Mouse (Mus musculus) MEL (cell line): ENCODE results near the gene Atp6v1e1.

Source experiments
- GABPA ChIP-seq: IDR thresholded peaks from 2 replicates; pipeline ENCODE4 v1.6.1; 2012; ENCODE audit warnings: low read depth, mild to moderate bottlenecking, inconsistent platforms, low read length, improper control_type of control experiment, moderate library complexity
- MAFK ChIP-seq: IDR thresholded peaks from 2 replicates; pipeline ENCODE4 v1.6.1; 2011; ENCODE audit warnings: low read depth, mild to moderate bottlenecking, low read length, improper control_type of control experiment, borderline replicate concordance
- POLR2A ChIP-seq, 2 experiments: IDR thresholded peaks; 2 replicates each; pipeline ENCODE4 v1.6.1; 2011 to 2012; ENCODE audit warnings: low read length in 2 of 2, mild to moderate bottlenecking in 2 of 2, control low read depth in 1 of 2, improper control_type of control experiment in 1 of 2, low read depth in 1 of 2, moderate library complexity in 1 of 2; ENCODE audit not compliant: control insufficient read depth in 1 of 2, insufficient read depth in 1 of 2, poor library complexity in 1 of 2
- SIN3A ChIP-seq: IDR thresholded peaks from 2 replicates; pipeline ENCODE4 v1.6.1; 2012; ENCODE audit warnings: low read length, improper control_type of control experiment, inconsistent platforms

DNA sequence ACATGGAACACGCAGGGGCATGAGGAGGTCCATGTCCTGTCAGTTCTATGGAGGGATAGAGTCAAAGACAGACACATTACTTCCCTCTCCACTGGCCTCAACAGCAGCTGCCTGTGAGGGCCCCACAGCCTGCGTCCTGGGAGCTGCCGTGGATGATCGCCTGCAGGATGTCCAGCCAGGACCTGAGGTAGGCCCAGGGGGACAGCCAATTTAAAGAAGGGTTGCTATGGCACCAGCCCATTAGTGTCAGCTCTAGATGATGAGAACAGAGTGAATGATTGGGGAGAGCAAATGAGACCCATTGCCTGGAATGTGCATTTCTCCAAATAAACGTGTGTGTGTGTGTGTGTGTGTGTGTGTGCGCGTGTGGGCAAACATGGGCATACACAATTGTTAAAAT is 38.2 kb downstream of the Atp6v1e1 start:
- TF ChIP-seq SIN3A (no peak), GABPA (no peak), POLR2A (IDR thresholded peaks at IDR 0.05; ENCODE audit: control insufficient read depth in 1 of 2, insufficient read depth in 1 of 2, low read depth in 1 of 2, low read length in 2 of 2, poor library complexity in 1 of 2) (no peak), MAFK (no peak)
